Mouse (Mus musculus) forebrain, embryonic 10.5 days (tissue): Measurements from ENCODE around the gene Errfi1. TPM values are rescaled to one million over a fixed set of nuclear protein-coding genes. Genes with fewer than 3 reads are reported as not detected.
A peak's percentile ranks its signal among the peaks of the same experiment; 100 is the strongest.
"Not testable (repeated sequence)": the region's sequence is repeated elsewhere in the genome, so short reads cannot be mapped to it uniquely, and the experiment has no call there.

ENCODE experiments used
- DNase-seq: peaks from one replicate; pipeline ENCODE4 v3.0.0-alpha.2; 2017; ENCODE audit warnings: low spot score; ENCODE audit errors: extremely low spot score
- H3K27ac ChIP-seq: fragments of 300-500 bp; sonication (generic); 2 replicates; pipeline ENCODE4 v1.5.1; 2016; ENCODE audit warnings: mild to moderate bottlenecking
- H3K27me3 ChIP-seq: fragments of 300-500 bp; sonication (generic); 2 replicates; pipeline ENCODE4 v1.6.1; 2016; ENCODE audit warnings: mild to moderate bottlenecking; ENCODE audit not compliant: poor library complexity, severe bottlenecking
- H3K36me3 ChIP-seq: fragments of 300-500 bp; sonication (generic); replicated peaks from 2 replicates; pipeline ENCODE4 v1.6.1; 2016; ENCODE audit warnings: mild to moderate bottlenecking, moderate library complexity
- H3K4me1 ChIP-seq: fragments of 300-500 bp; sonication (generic); 2 replicates; pipeline ENCODE4 v1.6.1; 2016
- H3K4me3 ChIP-seq: fragments of 300-500 bp; sonication (generic); 2 replicates; pipeline ENCODE4 v1.5.1; 2016; ENCODE audit warnings: mild to moderate bottlenecking, moderate library complexity
- H3K9me3 ChIP-seq: fragments of 300-500 bp; sonication (generic); 2 replicates; pipeline ENCODE4 v1.6.1; 2016; ENCODE audit warnings: mild to moderate bottlenecking, moderate library complexity
- WGBS: fragments of 180-500 bp; shearing (Covaris S2); methylation state at CpG from one replicate; pipeline ENCODE4 v1.1.7; 2016; 5-methylcytosine and 5-hydroxymethylcytosine counted together
- polyA plus RNA-seq: library from polyadenylated mRNA; unstranded; fragments of >200 nt; fragmentation: Nextera tagmentation; extraction: Ambion mirVana; gene quantifications from 2 replicates; pipeline ENCODE4 v1.2.1, GENCODE M21; 2016

Gene Errfi1
- polyA plus RNA-seq, 1 experiment from 2014 or later, result 16.5 TPM

DNA sequence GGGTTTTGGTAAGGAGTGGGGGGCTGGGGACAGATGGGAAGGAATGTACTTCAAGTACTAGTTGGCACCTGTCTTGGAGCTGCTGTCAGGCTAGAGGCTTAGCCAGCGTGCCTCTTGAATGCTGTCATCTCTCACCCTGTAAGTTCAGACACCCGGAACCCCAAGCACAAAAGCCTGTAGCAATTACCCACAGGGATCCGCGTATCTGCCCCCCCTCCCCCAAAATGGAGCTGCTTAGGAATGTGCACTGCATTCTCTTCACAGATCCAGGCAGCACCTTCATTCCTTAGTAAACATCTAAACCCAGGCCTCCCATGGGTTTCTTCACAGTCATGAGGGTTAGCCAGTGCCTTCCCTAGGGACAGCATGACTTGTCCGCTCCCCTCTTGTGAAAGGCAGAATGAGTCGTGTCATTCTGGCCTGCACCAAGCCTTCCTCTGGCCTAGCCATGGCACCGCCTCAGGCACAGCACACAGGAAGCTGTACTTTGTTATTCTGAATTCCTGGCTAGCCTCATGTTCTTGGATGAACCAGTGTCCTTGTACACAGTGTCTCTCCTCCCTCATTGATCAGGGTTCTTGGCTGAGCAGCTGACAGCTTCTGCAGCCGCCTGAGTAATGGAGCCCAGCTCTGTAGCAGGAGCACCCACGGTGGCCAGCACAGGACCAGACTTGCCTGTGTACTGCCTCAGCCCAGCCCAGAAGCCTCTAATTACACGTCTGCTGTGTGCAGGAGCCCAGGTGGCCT is 17.8 kb downstream of the Errfi1 start:
- WGBS, result 32% methylated on average over 10 of the region's 10 CpGs
- peaks cover 18% of the 10 kb centered on the region for H3K36me3 ChIP-seq
- peaks cover 38% of the 10 kb centered on the region for H3K4me1 ChIP-seq
- DNase-seq, result no peak
- H3K27ac ChIP-seq, result peak overlapping the region; percentile 74
- H3K27me3 ChIP-seq, result no peaks in the 10 kb centered on the region
- no peaks in the 10 kb centered on the region for H3K9me3 ChIP-seq
- no peak overlapping the region; the same call in 1 of the 2 replicates for H3K4me3 ChIP-seq

DNA sequence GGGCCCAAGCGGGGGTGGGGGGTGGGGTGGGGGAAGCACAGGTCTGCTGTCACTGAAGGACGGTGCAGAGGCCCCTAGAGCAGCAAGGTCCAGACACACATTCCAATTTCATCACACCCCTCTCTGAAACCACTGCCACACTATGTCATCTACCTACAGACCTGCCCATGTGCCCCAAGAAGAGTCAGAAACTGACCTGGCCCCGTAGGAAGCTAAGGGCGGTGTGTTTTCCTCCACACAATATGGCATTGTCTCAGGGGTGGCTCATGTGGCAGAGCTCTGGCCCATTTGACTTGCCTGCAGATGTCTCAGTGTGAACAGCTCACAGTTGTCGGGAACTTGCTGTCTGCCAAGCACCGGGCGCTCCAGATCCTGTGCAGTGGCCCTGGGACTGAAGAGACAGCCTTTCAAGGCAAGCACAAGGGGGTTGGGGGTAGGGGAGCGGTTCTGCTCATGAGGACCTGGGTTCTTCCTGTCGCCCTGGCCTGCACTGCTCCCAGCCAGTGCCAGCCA is 18.5 kb downstream of the Errfi1 start:
- Histone ChIP-seq H3K9me3 (no peaks in the 10 kb centered on the region), H3K27ac (peak overlapping the region; percentile 74), H3K27me3 (no peaks in the 10 kb centered on the region), H3K36me3 (peaks cover 12% of the 10 kb centered on the region), H3K4me1 (peaks cover 38% of the 10 kb centered on the region), H3K4me3 (no peak overlapping the region)
- no peak for DNase-seq
- WGBS, result 47% methylated on average over 9 of the region's 9 CpGs

DNA sequence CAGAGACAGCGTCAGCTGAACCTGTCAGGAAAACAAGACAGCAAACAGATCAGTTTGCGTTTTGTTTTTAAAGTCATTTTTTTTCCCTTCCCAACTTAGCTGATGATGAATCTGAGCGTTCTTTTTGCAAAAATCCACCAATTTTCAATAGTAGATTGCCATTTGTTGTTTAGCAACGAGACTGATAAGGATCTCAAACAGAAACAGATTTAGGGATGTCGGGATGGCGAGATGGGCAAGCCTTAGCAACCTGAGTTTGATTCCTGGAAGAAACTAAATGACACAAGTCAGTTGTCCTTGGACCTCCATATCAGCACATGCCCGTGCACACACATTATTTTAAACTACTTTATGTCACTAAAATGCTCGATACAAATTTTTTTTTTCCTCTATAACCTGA is 19.0 kb downstream of the Errfi1 start:
- WGBS, result 81% methylated on average over 8 of the region's 8 CpGs
- H3K36me3 ChIP-seq, result peaks cover 7% of the 10 kb centered on the region; the same call in 1 of the 2 replicates
- H3K27ac ChIP-seq, result 0 out of 2 replicates have a peak overlapping the region, but pooled peaks have one; percentile 74
- H3K4me3 ChIP-seq, result no peak overlapping the region
- H3K9me3 ChIP-seq, result no peaks in the 10 kb centered on the region
- no peaks in the 10 kb centered on the region for H3K27me3 ChIP-seq
- H3K4me1 ChIP-seq, result peaks cover 38% of the 10 kb centered on the region
- no peak for DNase-seq

DNA sequence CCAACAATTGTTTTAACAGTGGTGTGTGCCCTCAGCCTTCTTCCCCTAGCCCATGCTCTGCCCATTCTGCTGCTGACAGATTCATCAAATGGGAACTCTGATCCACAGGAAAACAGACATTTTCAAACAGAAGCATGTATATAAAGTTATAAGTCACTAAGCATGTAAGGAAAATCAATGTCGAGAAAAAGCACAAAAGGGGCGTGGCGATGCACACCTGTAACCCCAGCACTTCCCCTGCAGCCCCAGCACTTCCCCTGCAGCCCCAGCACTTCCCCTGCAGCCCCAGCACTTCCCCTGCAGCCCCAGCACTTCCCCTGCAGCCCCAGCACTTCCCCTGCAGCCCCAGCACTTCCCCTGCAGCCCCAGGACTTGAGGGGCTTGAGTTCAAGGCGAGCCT is 20.7 kb downstream of the Errfi1 start:
- H3K36me3 ChIP-seq, H3K4me3 ChIP-seq, H3K27me3 ChIP-seq, H3K27ac ChIP-seq, DNase-seq: not testable (repeated sequence)
- Histone ChIP-seq H3K4me1 (peaks cover 37% of the 10 kb centered on the region), H3K9me3 (peaks cover 14% of the 10 kb centered on the region)
- WGBS, result 84% methylated on average over 4 of the region's 4 CpGs

DNA sequence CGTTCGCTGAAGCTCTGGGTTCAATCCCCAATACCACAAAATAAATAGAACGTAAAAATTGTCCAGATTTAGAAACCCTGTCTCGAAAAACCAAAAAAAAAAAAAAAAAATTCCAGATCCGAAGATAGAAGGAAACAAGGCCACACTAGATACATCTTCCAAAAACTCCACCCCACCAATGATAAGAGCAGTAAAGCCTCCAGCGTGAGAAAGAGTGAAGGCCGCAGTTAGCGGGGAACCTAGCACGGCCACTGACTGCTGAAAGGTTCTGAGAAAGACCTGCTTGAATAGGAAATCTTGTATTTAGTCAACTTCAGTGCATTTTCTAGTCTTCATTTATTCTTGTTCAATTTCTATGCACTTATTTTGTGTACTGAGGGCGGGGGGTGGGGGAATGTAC is 21.7 kb downstream of the Errfi1 start:
- peaks cover 31% of the 10 kb centered on the region for H3K4me1 ChIP-seq
- no peak overlapping the region for H3K4me3 ChIP-seq
- 89% methylated on average over 10 of the region's 10 CpGs for WGBS
- no peak overlapping the region for H3K27ac ChIP-seq
- no peak for DNase-seq
- 0 out of 2 replicates have a peak, but pooled peaks cover 4% of the 10 kb centered on the region for H3K36me3 ChIP-seq
- peaks cover 24% of the 10 kb centered on the region for H3K9me3 ChIP-seq
- no peaks in the 10 kb centered on the region for H3K27me3 ChIP-seq

DNA sequence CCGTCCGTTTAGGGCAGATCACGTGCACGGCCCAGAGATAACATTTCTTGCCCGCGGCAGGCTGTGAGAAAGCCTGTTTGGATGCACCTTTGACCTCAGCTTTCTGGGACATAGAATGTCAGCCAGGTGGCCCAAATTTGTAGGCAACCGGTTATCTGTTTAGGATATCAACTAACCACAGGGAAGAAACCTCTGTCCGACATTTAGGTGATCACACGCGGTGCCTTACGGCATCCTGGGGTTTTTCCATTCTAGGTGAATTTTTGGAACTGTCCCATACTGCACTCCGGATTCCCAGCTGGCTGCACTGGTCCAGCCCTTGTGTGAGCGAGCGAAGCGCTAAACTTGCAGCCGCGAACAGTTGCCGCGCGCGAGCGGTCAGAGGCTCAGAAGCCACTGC is 25.9 kb downstream of the Errfi1 start:
- Histone ChIP-seq H3K4me3 (no peak overlapping the region), H3K4me1 (peaks cover 10% of the 10 kb centered on the region), H3K36me3 (0 out of 2 replicates have a peak, but pooled peaks cover 4% of the 10 kb centered on the region), H3K27ac (no peak overlapping the region), H3K9me3 (peaks cover 28% of the 10 kb centered on the region), H3K27me3 (no peaks in the 10 kb centered on the region)
- 95% methylated on average over 22 of the region's 22 CpGs for WGBS
- DNase-seq, result no peak

DNA sequence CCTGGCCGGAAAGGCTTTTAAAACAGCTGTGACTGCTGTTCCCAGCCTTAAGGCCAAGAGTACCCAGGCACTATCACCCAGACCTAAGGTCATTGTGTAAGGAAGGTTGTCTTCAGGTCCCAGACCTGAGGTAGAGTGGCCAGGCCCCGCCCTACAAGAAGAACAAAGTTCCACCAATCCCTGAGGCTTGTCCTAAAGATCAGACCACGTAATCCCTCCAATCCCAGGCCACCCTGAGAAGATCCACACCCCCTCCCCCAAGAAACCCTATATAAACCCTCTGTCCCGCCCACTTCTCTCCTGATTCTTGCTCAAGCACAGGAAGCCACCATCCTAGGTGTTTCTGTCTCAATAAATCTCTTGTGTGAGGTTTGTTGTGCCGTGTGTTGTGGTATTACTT is 26.6 kb downstream of the Errfi1 start:
- peaks cover 28% of the 10 kb centered on the region for H3K9me3 ChIP-seq
- H3K27ac ChIP-seq, result no peak overlapping the region
- H3K4me3 ChIP-seq, result no peak overlapping the region
- H3K4me1 ChIP-seq, result peaks cover 10% of the 10 kb centered on the region
- DNase-seq, result no peak
- 0 out of 2 replicates have a peak, but pooled peaks cover 4% of the 10 kb centered on the region for H3K36me3 ChIP-seq
- 88% methylated on average over 5 of the region's 5 CpGs for WGBS
- no peaks in the 10 kb centered on the region for H3K27me3 ChIP-seq

DNA sequence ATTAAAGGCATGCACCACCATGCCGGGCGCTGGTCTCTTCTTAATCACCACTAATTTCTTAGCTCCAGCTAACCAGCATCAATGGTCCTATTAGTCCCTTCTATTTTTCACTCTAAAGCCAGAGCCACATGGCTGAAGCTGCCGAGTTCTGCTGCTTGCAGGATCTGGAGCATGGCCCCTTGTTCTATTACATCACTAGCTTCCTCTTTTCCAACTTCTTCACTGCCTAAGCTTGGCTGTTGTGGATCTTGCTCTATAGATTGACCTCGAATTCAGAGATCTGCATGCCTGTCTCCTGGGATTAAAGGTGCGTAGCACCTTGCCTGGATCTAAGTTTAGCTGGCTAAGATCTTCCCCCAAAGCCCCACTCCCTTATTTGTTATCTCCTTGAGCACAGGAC is 28.9 kb downstream of the Errfi1 start:
- 0 out of 2 replicates have a peak, but pooled peaks cover 4% of the 10 kb centered on the region for H3K36me3 ChIP-seq
- peaks cover 28% of the 10 kb centered on the region for H3K9me3 ChIP-seq
- WGBS, result 87% methylated on average over 5 of the region's 5 CpGs
- no peak overlapping the region for H3K4me3 ChIP-seq
- no peak overlapping the region for H3K27ac ChIP-seq
- no peaks in the 10 kb centered on the region for H3K27me3 ChIP-seq
- H3K4me1 ChIP-seq, result no peaks in the 10 kb centered on the region
- no peak for DNase-seq

DNA sequence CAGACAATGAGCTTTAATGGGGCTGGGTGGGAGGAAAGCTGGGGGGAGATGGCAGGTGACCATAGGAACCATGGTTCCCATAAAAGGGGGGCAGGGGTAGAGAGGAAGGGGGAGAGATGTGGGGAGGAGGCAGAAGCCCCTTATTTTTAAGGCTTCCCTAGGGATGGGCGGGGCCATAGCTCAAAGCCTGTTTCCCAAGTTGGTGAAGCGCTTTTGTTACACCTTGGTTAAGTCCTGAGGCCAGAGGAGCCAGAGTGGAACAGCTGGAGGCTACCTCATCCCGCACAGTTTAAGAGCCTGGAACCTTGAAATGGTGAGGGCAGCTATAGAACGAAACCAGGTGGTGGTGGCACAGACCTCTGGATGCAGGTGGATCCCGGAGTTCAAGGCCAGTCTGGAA is 34.2 kb downstream of the Errfi1 start:
- H3K4me3 ChIP-seq, result no peak overlapping the region
- 79% methylated on average over 5 of the region's 5 CpGs for WGBS

DNA sequence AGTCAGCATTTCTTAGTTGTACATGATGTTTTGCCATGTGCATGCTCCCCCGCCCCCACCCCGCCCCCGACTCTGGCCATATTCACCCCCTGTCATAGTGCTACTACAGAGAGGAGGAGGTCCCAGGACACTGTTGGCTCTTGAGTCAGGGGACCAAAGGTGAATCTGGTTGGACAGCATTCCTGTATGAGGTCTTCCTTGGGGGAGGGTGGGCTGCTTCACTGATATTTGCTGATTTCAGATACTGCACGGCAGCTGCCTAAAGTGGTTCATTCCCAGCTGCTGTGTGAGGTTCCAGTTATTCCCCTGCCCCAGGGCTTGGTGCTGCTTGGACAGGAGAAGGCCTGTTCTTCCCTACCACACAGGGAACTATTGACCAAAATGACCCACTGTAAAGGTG is 34.8 kb downstream of the Errfi1 start:
- no peaks in the 10 kb centered on the region for H3K9me3 ChIP-seq
- H3K4me3 ChIP-seq, result no peak overlapping the region
- H3K27me3 ChIP-seq, result no peaks in the 10 kb centered on the region
- H3K27ac ChIP-seq, result no peak overlapping the region
- WGBS, result 77% methylated on average over 4 of the region's 4 CpGs
- H3K4me1 ChIP-seq, result peaks cover 17% of the 10 kb centered on the region
- DNase-seq, result no peak
- H3K36me3 ChIP-seq, result no peaks in the 10 kb centered on the region

More for the DNA sequence above, 34.2 kb downstream of the Errfi1 start:
- Histone ChIP-seq H3K4me1 (peaks cover 17% of the 10 kb centered on the region), H3K27ac (no peak overlapping the region), H3K27me3 (no peaks in the 10 kb centered on the region), H3K9me3 (no peaks in the 10 kb centered on the region), H3K36me3 (no peaks in the 10 kb centered on the region)
- DNase-seq, result no peak

DNA sequence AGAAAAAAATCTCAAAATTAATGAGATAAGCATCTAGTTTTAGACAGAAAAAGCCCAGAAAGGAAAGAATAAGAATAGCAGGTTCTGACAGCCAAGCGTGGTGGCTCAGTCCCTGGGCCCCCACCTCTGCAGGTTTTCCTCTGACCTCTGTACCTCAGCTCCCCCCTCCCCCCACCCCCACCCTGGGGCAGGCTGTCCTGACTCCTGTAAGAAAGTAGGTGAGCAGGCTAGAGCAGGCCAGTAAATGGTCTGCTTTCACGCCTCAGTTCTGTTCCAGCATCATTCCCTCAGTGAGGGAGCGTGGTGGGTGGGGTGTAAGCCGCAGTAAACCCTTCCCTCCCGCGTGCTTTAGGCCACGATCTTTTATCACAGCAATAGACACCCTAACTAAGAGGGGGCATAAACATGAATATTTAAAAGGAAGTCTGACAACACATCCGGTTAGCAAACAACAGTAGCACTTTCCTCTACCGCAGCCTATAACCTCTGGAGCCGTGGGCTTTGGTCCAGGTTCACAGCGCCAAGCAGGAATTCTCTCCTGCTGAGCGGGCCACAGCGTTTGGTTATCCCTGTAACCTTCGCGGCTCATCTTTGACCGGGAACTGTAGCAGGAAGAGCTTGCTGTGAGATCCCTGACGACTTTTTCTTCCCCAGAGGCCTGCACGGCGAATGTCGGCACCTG is 35.7 kb downstream of the Errfi1 start:
- H3K27ac ChIP-seq, result no peak overlapping the region
- H3K4me1 ChIP-seq, result peaks cover 17% of the 10 kb centered on the region
- no peaks in the 10 kb centered on the region for H3K36me3 ChIP-seq
- WGBS, result 47% methylated on average over 20 of the region's 20 CpGs
- H3K4me3 ChIP-seq, result no peak overlapping the region
- no peak for DNase-seq
- H3K9me3 ChIP-seq, result no peaks in the 10 kb centered on the region
- no peaks in the 10 kb centered on the region for H3K27me3 ChIP-seq

DNA sequence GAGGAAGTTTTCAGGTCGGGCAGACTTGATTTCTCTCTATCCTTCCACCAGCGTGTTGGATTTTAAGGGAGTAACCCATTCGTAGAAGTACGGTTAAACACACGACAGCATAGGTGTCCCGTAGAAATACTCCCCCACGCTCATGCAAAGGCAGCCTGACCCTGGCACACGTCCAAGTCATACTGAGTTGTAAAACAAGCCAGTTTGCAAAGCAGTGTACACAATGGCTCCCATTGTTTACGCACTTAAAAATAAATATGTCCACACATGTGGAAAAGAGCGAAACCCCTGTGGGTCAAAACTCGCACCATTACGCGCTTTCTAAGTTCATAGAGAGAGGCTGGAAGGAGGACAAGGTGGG is 36.2 kb downstream of the Errfi1 start:
- no peak for DNase-seq
- Histone ChIP-seq H3K9me3 (no peaks in the 10 kb centered on the region), H3K4me3 (no peak overlapping the region), H3K36me3 (no peaks in the 10 kb centered on the region), H3K4me1 (peaks cover 17% of the 10 kb centered on the region), H3K27me3 (no peaks in the 10 kb centered on the region), H3K27ac (no peak overlapping the region)
- WGBS, result 77% methylated on average over 13 of the region's 13 CpGs

DNA sequence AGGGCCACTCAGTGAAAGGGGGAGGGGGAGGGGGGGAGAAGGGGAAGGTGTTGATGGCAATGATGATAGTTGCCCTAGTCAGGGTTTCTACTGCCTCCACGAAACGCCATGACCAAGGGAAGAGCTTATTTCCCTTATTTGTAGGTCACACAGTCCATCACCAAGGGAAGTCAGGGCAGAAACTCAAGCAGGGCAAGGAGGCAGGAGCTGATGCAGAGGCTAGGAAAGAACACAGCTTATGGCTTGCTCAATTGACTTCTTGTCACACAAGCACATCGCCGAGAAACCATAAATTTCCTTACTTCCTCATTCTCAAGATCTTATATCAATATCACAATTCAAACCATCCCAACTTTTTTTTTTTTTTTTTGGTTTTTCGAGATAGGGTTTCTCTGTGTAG is 37.6 kb downstream of the Errfi1 start:
- H3K4me3 ChIP-seq, result no peak overlapping the region
- DNase-seq, result no peak
- H3K9me3 ChIP-seq, result no peaks in the 10 kb centered on the region
- WGBS, result 85% methylated on average over 5 of the region's 5 CpGs
- H3K27ac ChIP-seq, result no peak overlapping the region
- no peaks in the 10 kb centered on the region for H3K27me3 ChIP-seq
- peaks cover 21% of the 10 kb centered on the region for H3K4me1 ChIP-seq
- H3K36me3 ChIP-seq, result peaks cover 8% of the 10 kb centered on the region
